Mouse (Mus musculus) layer of hippocampus, postnatal 14 days (tissue): ENCODE data around the gene Cacng5. TPM values are rescaled to one million over a fixed set of nuclear protein-coding genes. Genes with fewer than 3 reads are reported as not detected.

ENCODE experiments used
- DNase-seq, 2 experiments: peaks; one replicate each; pipeline ENCODE4 v3.0.0; 2021 to 2022; ENCODE audit warnings: low spot score in 2 of 2, mixed read lengths in 1 of 2
- total RNA-seq, 2 experiments: library from RNA; stranded (reverse); gene quantifications; 2 replicates each; pipeline ENCODE4 v1.2.3; 2021

The Cacng5 gene
- total RNA-seq, 2 experiments from 2014 or later, result 20.9 to 24.7 TPM

GRCm38 (mm10) chr11:107891377-107891776 is 23.5 kb downstream of the Cacng5 start:
- DNase-seq, result no peak

- DNase-seq, result no peak
Measured at GRCm38 (mm10) chr11:107887342-107887741, 27.5 kb downstream of the Cacng5 start.

- DNase-seq, result peak; percentile 29 to 46
Measured at GRCm38 (mm10) chr11:107876840-107877239, 38.0 kb downstream of the Cacng5 start.

- peak; percentile 31 to 33 for DNase-seq
Measured at GRCm38 (mm10) chr11:107875861-107876494, 38.9 kb downstream of the Cacng5 start.

- no peak for DNase-seq
Measured at GRCm38 (mm10) chr11:107872743-107873142, 42.1 kb downstream of the Cacng5 start.

- peak in 1 of 2 experiments; percentile 67 for DNase-seq
Measured at GRCm38 (mm10) chr11:107867509-107867908, 47.3 kb downstream of the Cacng5 start.

GRCm38 (mm10) chr11:107865128-107865527 is 49.7 kb downstream of the Cacng5 start:
- DNase-seq, result peak; percentile 81 to 87

- DNase-seq, result peak; percentile 73 to 82
Measured at GRCm38 (mm10) chr11:107864024-107864423, 50.8 kb downstream of the Cacng5 start.

GRCm38 (mm10) chr11:107861738-107862137 is 53.1 kb downstream of the Cacng5 start:
- DNase-seq, result no peak

GRCm38 (mm10) chr11:107859871-107860270 is 55.0 kb downstream of the Cacng5 start:
- DNase-seq, result no peak

GRCm38 (mm10) chr11:107859288-107859687 is 55.6 kb downstream of the Cacng5 start:
- peak; percentile 49 to 60 for DNase-seq

GRCm38 (mm10) chr11:107853088-107853487 is 61.8 kb downstream of the Cacng5 start:
- DNase-seq, result peak; percentile 73 to 84

- DNase-seq, result no peak
Measured at GRCm38 (mm10) chr11:107849621-107850020, 65.2 kb downstream of the Cacng5 start.

- no peak for DNase-seq
Measured at GRCm38 (mm10) chr11:107844175-107844574, 70.7 kb downstream of the Cacng5 start.

GRCm38 (mm10) chr11:107833351-107834040 is 81.4 kb downstream of the Cacng5 start:
- no peak for DNase-seq

Other genes with a start within 250 kb of the Cacng5 start
- not detected for gene Cacng1, start 198.5 kb downstream of the Cacng5 start, total RNA-seq
- 10 to 100 TPM; 49.6 to 62.6 TPM for gene Cacng4, start 120.5 kb downstream of the Cacng5 start, total RNA-seq